Mouse (Mus musculus): Measurements from ENCODE around the gene Clca3a1. TPM values are rescaled to one million over a fixed set of nuclear protein-coding genes. Genes with fewer than 3 reads are reported as not detected.

Gene Clca3a1
- not detected for total RNA-seq (2023)

GRCm38 (mm10) chr3:144760592-144761309, at the start of gene Clca3a1:
Gene Clca3a1 (minus strand): TSS chr3:144760977.

GRCm38 (mm10) chr3:144719901-144720747, 40.7 kb downstream of the Clca3a1 start, which contains the start of gene Sh3glb1:
Gene Sh3glb1 (minus strand): TSS chr3:144720335.

Other genes starting within 250 kb of the Clca3a1 start
- 14.4 TPM for gene Hs2st1, start 190.8 kb downstream of the Clca3a1 start, total RNA-seq (2023)
- 132 TPM for gene Selenof, start 190.7 kb downstream of the Clca3a1 start, total RNA-seq (2023)
- gene Sh3glb1, start 40.6 kb downstream of the Clca3a1 start, total RNA-seq (2023) = 101 TPM
- gene Clca3a2, start 58.5 kb upstream of the Clca3a1 start, total RNA-seq (2023) = not detected
- not detected for gene Clca3b, start 88.4 kb upstream of the Clca3a1 start, total RNA-seq (2023)
- not detected for gene Clca4b, start 171.6 kb upstream of the Clca3a1 start, total RNA-seq (2023)
- not detected for gene Clca4a, start 214.1 kb upstream of the Clca3a1 start, total RNA-seq (2023)